Mouse (Mus musculus): ENCODE data around the gene Cd164. TPM values are rescaled to one million over a fixed set of nuclear protein-coding genes. Genes with fewer than 3 reads are reported as not detected.

The Cd164 gene
- polyA plus RNA-seq, 1 experiment from 2014 or later, result 196 TPM

DNA sequence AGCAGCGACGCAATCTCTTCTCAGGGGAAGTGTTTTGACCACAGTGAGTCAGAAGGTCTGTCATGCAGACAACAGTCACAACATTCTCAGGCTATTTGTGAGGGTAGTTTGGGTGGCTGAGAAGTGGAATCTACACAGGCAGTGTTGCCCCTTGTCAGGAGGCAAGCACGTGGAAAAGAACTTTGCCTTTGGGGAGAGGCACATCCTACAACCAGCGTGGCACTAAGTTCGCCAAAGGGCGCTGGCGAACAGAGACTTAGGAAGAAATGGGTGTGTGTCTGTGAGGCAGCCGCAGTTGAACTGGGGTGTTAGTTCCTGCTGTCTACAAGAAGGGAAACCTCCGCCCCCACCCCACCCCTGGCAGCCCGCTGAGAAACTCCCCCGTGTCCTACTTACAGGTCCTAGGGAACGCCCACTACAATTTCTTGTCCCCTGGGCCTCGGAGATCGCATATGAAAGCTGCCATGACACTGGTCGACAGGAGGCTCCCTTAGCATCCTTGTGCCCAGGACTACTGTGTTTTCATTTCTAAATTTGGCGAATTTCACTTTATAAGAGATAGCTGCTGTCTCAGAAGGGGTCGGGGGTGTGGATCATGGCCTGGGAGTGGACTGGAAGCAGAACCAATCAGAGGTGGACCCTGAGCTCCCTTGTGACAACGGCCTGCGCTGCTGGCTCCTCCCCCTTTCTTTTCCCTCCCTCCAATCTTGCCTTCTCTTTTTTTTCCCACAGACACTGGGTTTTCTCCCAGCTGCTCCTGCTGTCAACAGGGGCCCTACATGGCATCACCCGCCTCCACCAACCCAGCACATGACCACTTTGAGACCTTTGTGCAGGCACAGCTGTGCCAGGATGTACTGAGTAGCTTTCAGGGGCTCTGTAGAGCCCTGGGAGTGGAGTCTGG lies 41.7 kb upstream of the Cd164 start:
- Histone ChIP-seq H3K4me2 (ENCODE audit: low read depth, low read length) (peak overlapping the region; percentile 89), H3K27me3 (ENCODE audit: control insufficient read depth, insufficient read depth, low read length) (no peaks in the 10 kb centered on the region), H3K4me3 (ENCODE audit: low read length) (peak overlapping the region; percentile 72), H3K4me1 (ENCODE audit: control insufficient read depth, insufficient read depth, low read length) (peaks cover 52% of the 10 kb centered on the region), H3K9me3 (replicated peaks; ENCODE audit: control insufficient read depth, low read length) (no peaks in the 10 kb centered on the region), H3K36me3 (ENCODE audit: control insufficient read depth, insufficient read depth) (peaks cover 24% of the 10 kb centered on the region), H3K27ac (ENCODE audit: low read length) (peak overlapping the region; percentile 90), H3K9ac (ENCODE audit: low read length) (peak overlapping the region; percentile 87)
- ATAC-seq (replicated peaks; ENCODE audit: extremely low read depth, insufficient read depth, low FRiP score), result peak; percentile 47
- 4% methylated on average over 20 of the region's 20 CpGs for WGBS

DNA sequence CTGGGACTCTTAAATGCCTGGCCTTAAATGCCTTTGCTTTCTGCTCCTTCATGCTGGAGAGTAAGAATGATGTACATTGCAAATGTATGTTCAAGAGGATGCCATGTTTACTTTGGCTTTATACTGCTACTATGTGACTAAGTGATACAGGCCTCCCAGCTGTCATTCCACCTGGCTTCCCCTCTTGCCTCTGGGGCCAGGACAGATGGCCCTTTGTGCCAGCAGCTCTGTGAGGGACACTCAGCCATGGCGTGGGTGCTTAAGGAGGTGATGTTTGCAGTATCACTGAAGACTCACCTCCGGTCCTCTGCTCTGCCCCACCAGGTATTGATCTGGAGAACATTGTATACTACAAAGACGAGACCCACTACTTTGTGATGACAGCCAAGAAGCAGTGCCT lies 39.3 kb upstream of the Cd164 start:
- H3K27me3 ChIP-seq (ENCODE audit: control insufficient read depth, insufficient read depth, low read length), result no peaks in the 10 kb centered on the region
- no peaks in the 10 kb centered on the region for H3K9me3 ChIP-seq (replicated peaks; ENCODE audit: control insufficient read depth, low read length)
- no peak overlapping the region for H3K27ac ChIP-seq (ENCODE audit: low read length)
- no peak overlapping the region for H3K4me2 ChIP-seq (ENCODE audit: low read depth, low read length)
- WGBS, result 87% methylated on average over 3 of the region's 3 CpGs
- no peak overlapping the region for H3K4me3 ChIP-seq (ENCODE audit: low read length)
- ATAC-seq (replicated peaks; ENCODE audit: extremely low read depth, insufficient read depth, low FRiP score), result no peak
- H3K9ac ChIP-seq (ENCODE audit: low read length), result no peak overlapping the region
- peaks cover 35% of the 10 kb centered on the region for H3K4me1 ChIP-seq (ENCODE audit: control insufficient read depth, insufficient read depth, low read length)
- peaks cover 40% of the 10 kb centered on the region for H3K36me3 ChIP-seq (ENCODE audit: control insufficient read depth, insufficient read depth)

DNA sequence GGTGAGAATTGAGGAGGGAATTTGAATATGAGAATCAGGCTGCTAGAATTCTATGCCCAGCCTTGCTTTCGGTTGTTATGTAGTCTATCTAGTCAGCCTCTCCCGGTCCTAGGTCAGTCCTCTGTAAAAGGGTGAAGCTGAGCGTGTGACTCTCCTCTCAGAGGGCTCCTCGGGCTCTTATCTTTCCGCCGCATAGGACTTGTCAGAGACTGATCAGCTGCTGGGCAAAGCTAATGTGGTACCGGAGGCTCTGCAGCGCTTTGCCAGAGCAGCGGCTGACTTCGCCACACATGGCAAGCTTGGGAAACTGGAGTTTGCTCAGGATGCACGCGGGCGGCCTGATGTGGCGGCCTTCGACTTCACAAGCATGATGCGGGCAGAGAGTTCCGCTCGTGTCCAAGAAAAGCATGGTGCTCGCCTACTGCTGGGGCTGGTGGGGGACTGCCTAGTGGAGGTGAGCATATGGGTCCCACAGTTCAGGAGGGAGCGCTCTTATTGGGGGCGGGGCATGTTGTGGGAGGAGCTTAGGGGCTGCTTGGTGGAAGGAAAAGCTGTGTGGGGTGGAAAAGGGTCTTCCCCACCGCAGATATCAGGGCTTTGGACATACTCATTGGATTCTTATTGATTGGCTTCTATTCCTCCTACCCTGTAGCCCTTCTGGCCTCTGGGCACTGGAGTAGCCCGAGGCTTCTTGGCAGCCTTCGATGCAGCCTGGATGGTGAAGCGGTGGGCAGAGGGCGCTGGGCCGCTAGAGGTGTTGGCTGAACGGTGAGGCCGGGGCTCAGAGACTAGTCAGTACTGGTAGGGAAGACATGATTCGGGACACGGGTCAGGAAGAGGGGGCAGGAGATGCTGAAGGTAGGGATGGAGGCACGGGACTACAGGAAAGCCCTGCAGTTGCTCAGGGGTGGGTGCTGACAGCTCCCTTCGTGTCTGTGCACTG lies 38.0 kb upstream of the Cd164 start:
- no peaks in the 10 kb centered on the region for H3K9me3 ChIP-seq (replicated peaks; ENCODE audit: control insufficient read depth, low read length)
- H3K9ac ChIP-seq (ENCODE audit: low read length), result peak overlapping the region; percentile 32
- H3K36me3 ChIP-seq (ENCODE audit: control insufficient read depth, insufficient read depth), result peaks cover 51% of the 10 kb centered on the region
- no peaks in the 10 kb centered on the region for H3K27me3 ChIP-seq (ENCODE audit: control insufficient read depth, insufficient read depth, low read length)
- H3K4me3 ChIP-seq (ENCODE audit: low read length), result no peak overlapping the region
- 54% methylated on average over 33 of the region's 33 CpGs for WGBS
- H3K4me2 ChIP-seq (ENCODE audit: low read depth, low read length), result no peak overlapping the region; the same call in 1 of the 2 replicates
- no peak overlapping the region for H3K27ac ChIP-seq (ENCODE audit: low read length)
- no peak for ATAC-seq (replicated peaks; ENCODE audit: extremely low read depth, insufficient read depth, low FRiP score)
- H3K4me1 ChIP-seq (ENCODE audit: control insufficient read depth, insufficient read depth, low read length), result peaks cover 26% of the 10 kb centered on the region

DNA sequence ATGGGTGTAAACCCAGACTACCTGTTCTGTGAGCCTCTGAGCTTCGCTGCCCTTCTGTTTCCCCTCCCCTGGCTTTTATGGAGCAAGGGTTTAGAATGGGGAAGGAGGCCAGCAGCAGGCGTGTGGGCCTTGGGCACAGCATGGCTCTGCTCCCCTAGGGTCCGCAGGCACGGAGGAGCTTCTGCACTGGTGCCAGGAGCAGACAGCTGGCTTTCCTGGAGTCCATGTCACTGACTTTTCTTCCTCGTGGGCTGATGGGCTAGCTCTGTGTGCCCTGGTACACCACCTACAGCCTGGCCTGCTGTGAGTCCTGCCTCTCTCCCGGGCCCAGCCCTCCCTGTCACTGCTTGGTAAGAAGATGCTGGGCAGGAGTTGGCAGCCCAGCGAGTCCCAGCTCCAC lies 36.8 kb upstream of the Cd164 start:
- H3K9ac ChIP-seq (ENCODE audit: low read length), result no peak overlapping the region
- H3K27ac ChIP-seq (ENCODE audit: low read length), result no peak overlapping the region
- no peak for ATAC-seq (replicated peaks; ENCODE audit: extremely low read depth, insufficient read depth, low FRiP score)
- peaks cover 61% of the 10 kb centered on the region for H3K36me3 ChIP-seq (ENCODE audit: control insufficient read depth, insufficient read depth)
- 87% methylated on average over 7 of the region's 7 CpGs for WGBS
- no peak overlapping the region for H3K4me3 ChIP-seq (ENCODE audit: low read length)
- no peaks in the 10 kb centered on the region for H3K27me3 ChIP-seq (ENCODE audit: control insufficient read depth, insufficient read depth, low read length)
- no peak overlapping the region for H3K4me2 ChIP-seq (ENCODE audit: low read depth, low read length)
- H3K4me1 ChIP-seq (ENCODE audit: control insufficient read depth, insufficient read depth, low read length), result peaks cover 23% of the 10 kb centered on the region
- no peaks in the 10 kb centered on the region for H3K9me3 ChIP-seq (replicated peaks; ENCODE audit: control insufficient read depth, low read length)

DNA sequence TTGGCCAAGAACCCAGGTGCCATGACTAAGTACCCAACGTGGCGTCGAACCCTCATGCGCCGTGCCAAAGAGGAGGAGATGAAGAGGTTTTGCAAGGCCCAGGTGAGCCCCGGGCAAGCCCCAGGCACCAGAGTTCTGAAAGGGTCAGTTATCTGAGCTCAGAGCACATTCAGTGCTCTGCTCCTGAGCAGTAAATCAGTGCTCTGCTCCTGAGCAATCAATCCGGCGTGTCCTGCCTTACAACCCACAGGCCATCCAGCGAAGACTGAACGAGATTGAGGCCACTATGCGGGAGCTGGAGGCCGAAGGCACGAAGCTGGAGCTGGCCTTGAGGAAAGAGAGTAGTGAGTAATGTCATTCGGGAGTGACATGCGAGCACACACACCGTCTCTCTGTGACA lies 33.4 kb upstream of the Cd164 start:
- Histone ChIP-seq H3K9me3 (replicated peaks; ENCODE audit: control insufficient read depth, low read length) (no peaks in the 10 kb centered on the region), H3K27me3 (ENCODE audit: control insufficient read depth, insufficient read depth, low read length) (no peaks in the 10 kb centered on the region), H3K4me2 (ENCODE audit: low read depth, low read length) (no peak overlapping the region), H3K36me3 (ENCODE audit: control insufficient read depth, insufficient read depth) (peaks cover 49% of the 10 kb centered on the region), H3K4me1 (ENCODE audit: control insufficient read depth, insufficient read depth, low read length) (peaks cover 19% of the 10 kb centered on the region), H3K9ac (ENCODE audit: low read length) (no peak overlapping the region), H3K27ac (ENCODE audit: low read length) (no peak overlapping the region), H3K4me3 (ENCODE audit: low read length) (no peak overlapping the region)
- ATAC-seq (replicated peaks; ENCODE audit: extremely low read depth, insufficient read depth, low FRiP score), result no peak
- WGBS, result 93% methylated on average over 16 of the region's 16 CpGs

DNA sequence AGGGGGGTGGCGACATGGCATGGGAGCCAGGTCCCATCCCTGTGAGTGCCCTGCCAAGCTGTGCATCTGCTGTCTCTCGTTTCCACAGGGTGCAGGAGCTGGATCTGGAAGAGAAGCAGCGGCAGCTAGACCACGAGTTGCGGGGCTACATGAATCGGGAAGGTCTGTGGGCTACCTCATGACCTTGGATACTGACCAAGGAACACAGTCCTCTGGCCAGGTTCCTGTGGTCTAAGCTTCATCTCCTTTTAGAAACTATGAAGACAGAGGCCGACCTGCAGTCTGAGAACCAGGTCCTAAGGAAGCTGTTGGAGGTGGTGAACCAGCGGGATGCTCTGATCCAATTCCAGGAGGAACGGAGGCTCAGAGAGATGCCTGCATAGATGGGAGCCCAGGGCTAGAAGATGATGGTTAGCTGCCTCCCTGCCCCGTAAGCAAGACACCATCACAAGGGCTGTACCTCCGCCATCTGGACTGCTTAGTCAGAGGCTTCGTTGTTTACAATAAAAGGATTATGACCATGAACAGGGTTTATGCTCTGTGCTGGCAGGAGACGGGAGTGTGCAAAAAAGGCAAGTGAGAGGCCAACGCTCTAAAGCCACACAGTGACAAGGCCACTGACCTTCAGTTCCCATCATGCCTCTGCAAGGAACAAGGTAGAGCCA lies 32.6 kb upstream of the Cd164 start:
- ATAC-seq (replicated peaks; ENCODE audit: extremely low read depth, insufficient read depth, low FRiP score), result no peak
- H3K4me3 ChIP-seq (ENCODE audit: low read length), result no peak overlapping the region
- 85% methylated on average over 14 of the region's 14 CpGs for WGBS

DNA sequence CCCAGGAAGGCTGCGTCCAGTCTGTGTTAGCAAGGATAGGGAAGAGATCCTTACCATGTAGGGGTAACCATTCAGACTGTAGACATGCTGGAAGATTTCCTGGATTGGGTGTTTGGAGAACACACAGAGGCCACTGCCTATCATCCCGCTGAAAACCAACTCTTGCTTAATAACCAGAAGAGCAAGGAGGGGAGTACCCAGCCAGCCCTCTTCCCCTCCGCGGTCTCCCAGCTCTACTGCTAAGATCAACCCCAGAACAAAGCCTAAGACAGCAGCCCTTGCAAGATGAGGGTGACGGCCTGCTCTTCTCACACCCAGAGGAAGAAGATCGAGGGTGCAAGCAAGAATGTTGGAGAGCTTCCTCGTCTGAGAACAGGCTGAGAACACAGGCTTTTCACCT lies 30.3 kb upstream of the Cd164 start:
- H3K4me1 ChIP-seq (ENCODE audit: control insufficient read depth, insufficient read depth, low read length), result peaks cover 12% of the 10 kb centered on the region
- H3K36me3 ChIP-seq (ENCODE audit: control insufficient read depth, insufficient read depth), result peaks cover 30% of the 10 kb centered on the region
- H3K4me3 ChIP-seq (ENCODE audit: low read length), result peak overlapping the region; percentile 75
- H3K9me3 ChIP-seq (replicated peaks; ENCODE audit: control insufficient read depth, low read length), result no peaks in the 10 kb centered on the region
- H3K9ac ChIP-seq (ENCODE audit: low read length), result peak overlapping the region; percentile 83
- peak overlapping the region; percentile 100 for H3K4me2 ChIP-seq (ENCODE audit: low read depth, low read length)
- WGBS, result 32% methylated on average over 7 of the region's 7 CpGs
- H3K27me3 ChIP-seq (ENCODE audit: control insufficient read depth, insufficient read depth, low read length), result no peaks in the 10 kb centered on the region
- no peak for ATAC-seq (replicated peaks; ENCODE audit: extremely low read depth, insufficient read depth, low FRiP score)
- no peak overlapping the region for H3K27ac ChIP-seq (ENCODE audit: low read length)

More for the DNA sequence above, 32.6 kb upstream of the Cd164 start:
- Histone ChIP-seq H3K27me3 (ENCODE audit: control insufficient read depth, insufficient read depth, low read length) (no peaks in the 10 kb centered on the region), H3K36me3 (ENCODE audit: control insufficient read depth, insufficient read depth) (peaks cover 44% of the 10 kb centered on the region), H3K4me1 (ENCODE audit: control insufficient read depth, insufficient read depth, low read length) (peaks cover 12% of the 10 kb centered on the region), H3K27ac (ENCODE audit: low read length) (no peak overlapping the region), H3K9ac (ENCODE audit: low read length) (no peak overlapping the region), H3K4me2 (ENCODE audit: low read depth, low read length) (no peak overlapping the region), H3K9me3 (replicated peaks; ENCODE audit: control insufficient read depth, low read length) (no peaks in the 10 kb centered on the region)

DNA sequence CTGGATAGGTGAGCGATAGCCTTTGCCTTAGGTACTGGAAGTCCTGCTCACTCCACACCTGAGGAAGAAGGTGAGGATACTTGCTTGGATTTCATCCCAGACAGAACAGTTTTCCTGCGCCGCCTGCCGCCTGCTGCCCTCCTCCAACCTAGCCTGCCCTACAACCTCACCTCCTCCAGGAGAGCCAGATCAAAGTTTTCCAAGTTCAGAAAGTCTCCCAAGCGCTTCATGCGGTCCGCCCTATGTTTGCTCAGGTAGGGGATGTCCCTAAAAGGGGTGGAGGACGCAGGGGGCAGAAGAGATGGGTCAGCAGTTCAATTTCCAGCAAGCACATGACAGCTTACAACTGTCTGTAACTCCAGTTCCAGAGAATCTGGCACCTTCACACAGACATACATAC lies 29.9 kb upstream of the Cd164 start:
- ATAC-seq (replicated peaks; ENCODE audit: extremely low read depth, insufficient read depth, low FRiP score), result no peak
- 23% methylated on average over 8 of the region's 8 CpGs for WGBS
- Histone ChIP-seq H3K4me1 (ENCODE audit: control insufficient read depth, insufficient read depth, low read length) (peaks cover 12% of the 10 kb centered on the region), H3K36me3 (ENCODE audit: control insufficient read depth, insufficient read depth) (peaks cover 26% of the 10 kb centered on the region), H3K9ac (ENCODE audit: low read length) (peak overlapping the region; percentile 83), H3K9me3 (replicated peaks; ENCODE audit: control insufficient read depth, low read length) (no peaks in the 10 kb centered on the region), H3K4me3 (ENCODE audit: low read length) (peak overlapping the region; percentile 75), H3K27me3 (ENCODE audit: control insufficient read depth, insufficient read depth, low read length) (no peaks in the 10 kb centered on the region), H3K4me2 (ENCODE audit: low read depth, low read length) (peak overlapping the region; percentile 100), H3K27ac (ENCODE audit: low read length) (no peak overlapping the region)
